Mouse (Mus musculus): Measurements from ENCODE around the gene Phlpp2. TPM values are rescaled to one million over a fixed set of nuclear protein-coding genes. Genes with fewer than 3 reads are reported as not detected.

Phlpp2 gene
- polyA plus RNA-seq (2012; rRNA removed): 23.5 and 24.8 TPM in 2 replicates

- H3K4me3 ChIP-seq (ENCODE audit: insufficient read depth, low read length): peak within 1 kb of the TSS; percentile 50
- peak within 1 kb of the TSS; percentile 45; the same call in 1 of the 2 replicates for H3K27ac ChIP-seq (ENCODE audit: insufficient read depth, low read length)
- peaks cover 8% of the 10 kb centered on the region for H3K4me1 ChIP-seq (ENCODE audit: control insufficient read depth, insufficient read depth, low read length)
- TF ChIP-seq CTCF (IDR thresholded peaks at IDR 0.05; ENCODE audit: extremely low read depth, insufficient read depth, low read length) (no peak), POLR2A (IDR thresholded peaks at IDR 0.05; ENCODE audit: extremely low read depth, insufficient read depth, low read length) (peak; percentile 81; the same call in 1 of the 2 replicates)
Observed at GRCm38 (mm10) chr8:109868003-109868679, at the start of gene Phlpp2. Gene Phlpp2, plus strand, starts transcription at chr8:109868542.

- no peak overlapping the region for H3K4me3 ChIP-seq (ENCODE audit: insufficient read depth, low read length)
- peaks cover 2% of the 10 kb centered on the region for H3K4me1 ChIP-seq (ENCODE audit: control insufficient read depth, insufficient read depth, low read length)
- TF ChIP-seq POLR2A (IDR thresholded peaks at IDR 0.05; ENCODE audit: extremely low read depth, insufficient read depth, low read length): no peak
- TF ChIP-seq CTCF (IDR thresholded peaks at IDR 0.05; ENCODE audit: extremely low read depth, insufficient read depth, low read length): no peak
- H3K27ac ChIP-seq (ENCODE audit: insufficient read depth, low read length): no peak overlapping the region
Observed at GRCm38 (mm10) chr8:109823561-109823960, 44.8 kb upstream of the Phlpp2 start.

DNA sequence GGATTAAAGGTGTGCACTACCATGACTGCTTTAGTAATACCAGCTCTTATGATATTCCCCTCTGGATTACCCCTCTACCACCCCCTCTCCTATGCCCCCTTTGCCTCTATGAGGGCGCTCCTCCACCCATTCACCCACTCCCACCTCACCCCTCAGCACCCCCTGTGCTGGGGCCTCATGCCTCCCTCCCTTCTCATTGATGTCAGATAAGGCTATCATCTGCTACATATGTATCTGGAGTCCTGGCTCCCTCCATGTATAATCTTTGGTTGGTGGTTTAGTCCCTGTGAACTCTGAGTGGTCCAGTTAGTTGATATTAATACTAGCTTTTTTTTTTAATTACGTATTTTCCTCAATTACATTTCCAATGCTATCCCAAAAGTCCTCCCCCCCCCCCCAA lies 28.5 kb upstream of the Phlpp2 start:
- H3K27ac ChIP-seq (ENCODE audit: insufficient read depth, low read length): no peak overlapping the region
- TF ChIP-seq CTCF (IDR thresholded peaks at IDR 0.05; ENCODE audit: extremely low read depth, insufficient read depth, low read length) (no peak), POLR2A (IDR thresholded peaks at IDR 0.05; ENCODE audit: extremely low read depth, insufficient read depth, low read length) (no peak)
- H3K4me1 ChIP-seq (ENCODE audit: control insufficient read depth, insufficient read depth, low read length): no peaks in the 10 kb centered on the region
- no peak overlapping the region for H3K4me3 ChIP-seq (ENCODE audit: insufficient read depth, low read length)

DNA sequence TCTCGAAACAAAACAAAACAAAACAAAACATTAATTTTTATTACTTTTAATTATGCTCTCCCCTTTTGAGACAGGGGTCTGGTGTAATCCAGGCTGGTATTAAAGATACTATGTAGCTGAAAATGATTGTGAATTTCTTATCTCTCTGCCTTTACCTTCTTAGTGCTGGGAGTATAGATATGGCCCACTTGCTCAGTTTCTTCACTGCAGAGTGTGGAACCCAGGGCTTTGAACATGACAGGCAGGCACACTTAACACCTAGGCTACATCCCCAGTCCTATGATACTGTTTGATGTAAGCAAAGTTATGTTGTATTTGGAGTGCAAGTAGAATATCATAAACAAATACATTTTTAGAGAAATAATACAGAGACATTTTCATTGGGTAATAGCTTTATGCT lies 25.9 kb upstream of the Phlpp2 start:
- H3K4me1 ChIP-seq (ENCODE audit: control insufficient read depth, insufficient read depth, low read length): no peaks in the 10 kb centered on the region
- H3K27ac ChIP-seq (ENCODE audit: insufficient read depth, low read length): no peak overlapping the region
- no peak for TF ChIP-seq POLR2A (IDR thresholded peaks at IDR 0.05; ENCODE audit: extremely low read depth, insufficient read depth, low read length)
- no peak for TF ChIP-seq CTCF (IDR thresholded peaks at IDR 0.05; ENCODE audit: extremely low read depth, insufficient read depth, low read length)
- H3K4me3 ChIP-seq (ENCODE audit: insufficient read depth, low read length): no peak overlapping the region

- H3K27ac ChIP-seq (ENCODE audit: insufficient read depth, low read length): no peak overlapping the region
- H3K4me1 ChIP-seq (ENCODE audit: control insufficient read depth, insufficient read depth, low read length): no peaks in the 10 kb centered on the region
- no peak for TF ChIP-seq CTCF (IDR thresholded peaks at IDR 0.05; ENCODE audit: extremely low read depth, insufficient read depth, low read length)
- no peak for TF ChIP-seq POLR2A (IDR thresholded peaks at IDR 0.05; ENCODE audit: extremely low read depth, insufficient read depth, low read length)
- H3K4me3 ChIP-seq (ENCODE audit: insufficient read depth, low read length): no peak overlapping the region
Observed at GRCm38 (mm10) chr8:109847866-109848265, 20.5 kb upstream of the Phlpp2 start.

GRCm38 (mm10) chr8:109848981-109849380 lies 19.4 kb upstream of the Phlpp2 start:
- Histone ChIP-seq H3K4me3 (ENCODE audit: insufficient read depth, low read length) (no peak overlapping the region), H3K4me1 (ENCODE audit: control insufficient read depth, insufficient read depth, low read length) (no peaks in the 10 kb centered on the region), H3K27ac (ENCODE audit: insufficient read depth, low read length) (no peak overlapping the region)
- TF ChIP-seq CTCF (IDR thresholded peaks at IDR 0.05; ENCODE audit: extremely low read depth, insufficient read depth, low read length): no peak
- TF ChIP-seq POLR2A (IDR thresholded peaks at IDR 0.05; ENCODE audit: extremely low read depth, insufficient read depth, low read length): no peak

- Histone ChIP-seq H3K4me3 (ENCODE audit: insufficient read depth, low read length) (no peak overlapping the region), H3K27ac (ENCODE audit: insufficient read depth, low read length) (no peak overlapping the region), H3K4me1 (ENCODE audit: control insufficient read depth, insufficient read depth, low read length) (no peaks in the 10 kb centered on the region)
- TF ChIP-seq POLR2A (IDR thresholded peaks at IDR 0.05; ENCODE audit: extremely low read depth, insufficient read depth, low read length) (no peak), CTCF (IDR thresholded peaks at IDR 0.05; ENCODE audit: extremely low read depth, insufficient read depth, low read length) (peak; percentile 91)
Observed at GRCm38 (mm10) chr8:109853423-109853822, 14.9 kb upstream of the Phlpp2 start.

- TF ChIP-seq POLR2A (IDR thresholded peaks at IDR 0.05; ENCODE audit: extremely low read depth, insufficient read depth, low read length) (no peak), CTCF (IDR thresholded peaks at IDR 0.05; ENCODE audit: extremely low read depth, insufficient read depth, low read length) (no peak)
- H3K4me1 ChIP-seq (ENCODE audit: control insufficient read depth, insufficient read depth, low read length): no peaks in the 10 kb centered on the region
- H3K27ac ChIP-seq (ENCODE audit: insufficient read depth, low read length): no peak overlapping the region
- H3K4me3 ChIP-seq (ENCODE audit: insufficient read depth, low read length): no peak overlapping the region
Observed at GRCm38 (mm10) chr8:109854522-109854921, 13.8 kb upstream of the Phlpp2 start.

DNA sequence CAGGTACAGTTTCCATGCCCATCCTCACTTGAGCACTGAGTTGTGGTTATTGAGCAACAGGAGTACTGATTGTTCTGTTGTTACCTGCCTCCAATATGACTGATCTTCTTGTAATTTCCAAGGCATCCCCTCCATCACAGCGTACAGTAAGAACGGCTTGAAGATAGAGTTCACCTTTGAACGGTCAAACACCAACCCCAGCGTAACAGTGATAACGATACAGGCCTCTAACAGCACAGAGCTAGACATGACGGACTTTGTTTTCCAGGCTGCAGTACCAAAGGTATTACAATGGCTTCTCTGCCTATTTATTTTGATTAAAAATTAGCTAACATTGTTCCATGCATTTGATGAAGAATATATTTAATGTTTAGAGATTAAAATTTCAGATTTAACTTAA lies 12.9 kb upstream of the Phlpp2 start:
- Histone ChIP-seq H3K27ac (ENCODE audit: insufficient read depth, low read length) (no peak overlapping the region), H3K4me1 (ENCODE audit: control insufficient read depth, insufficient read depth, low read length) (no peaks in the 10 kb centered on the region), H3K4me3 (ENCODE audit: insufficient read depth, low read length) (no peak overlapping the region)
- TF ChIP-seq CTCF (IDR thresholded peaks at IDR 0.05; ENCODE audit: extremely low read depth, insufficient read depth, low read length) (no peak), POLR2A (IDR thresholded peaks at IDR 0.05; ENCODE audit: extremely low read depth, insufficient read depth, low read length) (no peak)

DNA sequence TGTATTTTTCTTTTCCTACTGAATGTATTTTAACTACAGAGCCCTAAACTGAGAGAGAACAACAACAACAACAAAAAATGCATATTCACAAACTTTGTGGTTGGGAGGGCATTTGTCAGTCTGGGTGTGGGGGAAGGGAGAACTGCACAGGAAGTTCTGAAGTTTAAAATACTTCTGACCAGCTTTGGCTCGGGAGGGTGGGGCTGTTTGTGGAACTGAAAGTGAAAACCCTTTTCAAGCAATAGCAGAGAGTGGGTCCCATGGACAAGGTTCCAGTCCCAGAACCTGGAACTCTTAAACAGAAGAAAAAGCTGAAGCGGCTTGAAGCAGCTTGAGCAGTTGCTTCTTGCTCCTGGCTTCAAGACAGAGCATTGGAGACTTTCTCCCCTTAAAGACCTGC lies 4.9 kb upstream of the Phlpp2 start:
- TF ChIP-seq CTCF (IDR thresholded peaks at IDR 0.05; ENCODE audit: extremely low read depth, insufficient read depth, low read length): no peak
- no peak for TF ChIP-seq POLR2A (IDR thresholded peaks at IDR 0.05; ENCODE audit: extremely low read depth, insufficient read depth, low read length)
- Histone ChIP-seq H3K27ac (ENCODE audit: insufficient read depth, low read length) (no peak overlapping the region; the same call in 1 of the 2 replicates), H3K4me1 (ENCODE audit: control insufficient read depth, insufficient read depth, low read length) (peaks cover 6% of the 10 kb centered on the region), H3K4me3 (ENCODE audit: insufficient read depth, low read length) (no peak overlapping the region)
